In genomic region chr17:35162730-35163129, GRCm38 (mm10) we compare ENCODE assay signal across 8 mouse cellular contexts. TPM values are rescaled to one million over a fixed set of nuclear protein-coding genes. Genes with fewer than 3 reads are reported as not detected.
A peak's percentile ranks its signal among the peaks of the same experiment; 100 is the strongest.
DNase-seq lines count a peak whose midpoint lies in the region; ATAC-seq and TF ChIP-seq lines count a peak whose summit lies in the region.

No protein-coding gene starts in this region.

- ATAC-seq in intestine, embryonic 16.5 days: no peak
- ATAC-seq in stomach, embryonic 16.5 days (ENCODE audit: insufficient read depth, low FRiP score): no peak

- H3K36me3 ChIP-seq in forebrain, embryonic 10.5 days (replicated peaks): peaks cover 57% of the 10 kb centered on the region
- peaks cover 36% of the 10 kb centered on the region for H3K36me3 ChIP-seq in intestine, embryonic 16.5 days (ENCODE audit: control insufficient read depth, insufficient read depth, low read length)
- peaks cover 37% of the 10 kb centered on the region for H3K36me3 ChIP-seq in stomach, embryonic 16.5 days (ENCODE audit: control insufficient read depth, insufficient read depth, low read length)

- WGBS in forebrain, embryonic 10.5 days: 73% methylated on average over 12 of the region's 12 CpGs
- 34% methylated on average over 12 of the region's 12 CpGs for WGBS in intestine, embryonic 16.5 days
- WGBS in stomach, embryonic 16.5 days: 29% methylated on average over 12 of the region's 12 CpGs

- no peak for TF ChIP-seq CTCF in gastrocnemius, adult 2 months (IDR thresholded peaks at IDR 0.05)

- H3K4me1 ChIP-seq in forebrain, embryonic 10.5 days: peaks cover 38% of the 10 kb centered on the region
- peaks cover 20% of the 10 kb centered on the region for H3K4me1 ChIP-seq in intestine, embryonic 16.5 days (ENCODE audit: control insufficient read depth, insufficient read depth, low read length)
- peaks cover 25% of the 10 kb centered on the region for H3K4me1 ChIP-seq in stomach, embryonic 16.5 days (ENCODE audit: control insufficient read depth, insufficient read depth, low read length)

- H3K27me3 ChIP-seq in forebrain, embryonic 10.5 days (ENCODE audit: poor library complexity, severe bottlenecking): no peaks in the 10 kb centered on the region
- H3K27me3 ChIP-seq in intestine, embryonic 16.5 days (replicated peaks; ENCODE audit: control insufficient read depth, insufficient read depth, low read length): no peaks in the 10 kb centered on the region
- H3K27me3 ChIP-seq in stomach, embryonic 16.5 days (ENCODE audit: control insufficient read depth, insufficient read depth, low read length): no peaks in the 10 kb centered on the region

- intact Hi-C loops in gastrocnemius, adult 2 months (cut with DNase I): loop anchor here (1.0 kb wide), 1 partner anchor 25 kb away; no protein-coding TSS in a partner anchor

- H3K27ac ChIP-seq in gastrocnemius, adult 2 months: peak overlapping the region; percentile 100
- peak overlapping the region; percentile 99 for H3K27ac ChIP-seq in forebrain, embryonic 10.5 days
- no peak overlapping the region for H3K27ac ChIP-seq in intestine, embryonic 16.5 days (ENCODE audit: low read length)
- 0 out of 2 replicates have a peak overlapping the region, but pooled peaks have one; percentile 24 for H3K27ac ChIP-seq in stomach, embryonic 16.5 days (ENCODE audit: low read length)

- H3K4me2 ChIP-seq in intestine, embryonic 16.5 days (ENCODE audit: low read depth, low read length): peak overlapping the region; percentile 77
- peak overlapping the region; percentile 95 for H3K4me2 ChIP-seq in stomach, embryonic 16.5 days (ENCODE audit: low read depth, low read length)

- peak; percentile 52 for DNase-seq in gastrocnemius, adult 2 months
- DNase-seq in gastrocnemius, adult 8-10 months (ENCODE audit: low spot score in 2 of 2): no peak
- no peak for DNase-seq in forebrain, embryonic 10.5 days (ENCODE audit: extremely low spot score, low spot score)
- DNase-seq in lung, adult 18-20 months: peak; percentile 66 to 72
- no peak for DNase-seq in thymus, adult 18-20 months
- no peak for DNase-seq in right cerebral cortex, adult 18-20 months

- H3K4me3 ChIP-seq in gastrocnemius, adult 2 months: peak overlapping the region; percentile 98
- H3K4me3 ChIP-seq in forebrain, embryonic 10.5 days: peak overlapping the region; percentile 99
- H3K4me3 ChIP-seq in intestine, embryonic 16.5 days (ENCODE audit: low read length): peak overlapping the region; percentile 99
- H3K4me3 ChIP-seq in stomach, embryonic 16.5 days (replicated peaks; ENCODE audit: low read length): peak overlapping the region; percentile 99

- H3K9ac ChIP-seq in intestine, embryonic 16.5 days (ENCODE audit: low read depth, low read length): peak overlapping the region; percentile 100
- peak overlapping the region; percentile 100 for H3K9ac ChIP-seq in stomach, embryonic 16.5 days (ENCODE audit: low read length)

- no peaks in the 10 kb centered on the region for H3K9me3 ChIP-seq in forebrain, embryonic 10.5 days
- H3K9me3 ChIP-seq in intestine, embryonic 16.5 days (ENCODE audit: control insufficient read depth, low read length): no peaks in the 10 kb centered on the region
- H3K9me3 ChIP-seq in stomach, embryonic 16.5 days (replicated peaks; ENCODE audit: control insufficient read depth, low read length): no peaks in the 10 kb centered on the region

RNA-seq across cellular contexts. Expression of gene Prrc2a, which starts 2.0 kb away (rescaled TPM):
- 100 to 1,000 TPM in 1 of 2 experiments, 10 to 100 TPM in 1; 98.7 to 120 TPM for total RNA-seq in gastrocnemius, adult 2 months (2021)
- 10 to 100 TPM; 90.5 to 98.3 (median 94.6) TPM for total RNA-seq in gastrocnemius, adult 8-10 months (2022)
- 195 and 200 TPM in 2 replicates for polyA plus RNA-seq in forebrain, embryonic 10.5 days (2016; fragmentation: Nextera tagmentation; extraction: Ambion mirVana)
- 103 TPM in 2 replicates for polyA plus RNA-seq in intestine, embryonic 16.5 days (2015; fragmentation: Nextera tagmentation; extraction: Ambion mirVana)
- 111 and 125 TPM in 2 replicates for polyA plus RNA-seq in stomach, embryonic 16.5 days (2015; fragmentation: Nextera tagmentation; extraction: Ambion mirVana)

RNA-seq across cellular contexts. Expression of gene Aif1, which starts 13.1 kb away (rescaled TPM):
- under 1 TPM in 1 of 2 experiments, not detected in 1; 0.75 TPM for total RNA-seq in gastrocnemius, adult 2 months (2021)
- total RNA-seq in gastrocnemius, adult 8-10 months (2022): under 1 TPM in 2 of 4 experiments, not detected in 2; 0.52 to 0.72 TPM
- polyA plus RNA-seq in forebrain, embryonic 10.5 days (2016; fragmentation: Nextera tagmentation; extraction: Ambion mirVana): 3.3 and 3.9 TPM in 2 replicates
- 17.4 and 19.4 TPM in 2 replicates for polyA plus RNA-seq in intestine, embryonic 16.5 days (2015; fragmentation: Nextera tagmentation; extraction: Ambion mirVana)
- 19.9 and 20.2 TPM in 2 replicates for polyA plus RNA-seq in stomach, embryonic 16.5 days (2015; fragmentation: Nextera tagmentation; extraction: Ambion mirVana)

RNA-seq across cellular contexts. Expression of gene Lst1, which starts 25.5 kb away (rescaled TPM):
- 1 to 10 TPM in 1 of 2 experiments, under 1 TPM in 1; 0.67 to 1.2 TPM for total RNA-seq in gastrocnemius, adult 2 months (2021)
- total RNA-seq in gastrocnemius, adult 8-10 months (2022): under 1 TPM in 2 of 4 experiments, not detected in 2; 0.73 to 0.92 TPM
- polyA plus RNA-seq in forebrain, embryonic 10.5 days (2016; fragmentation: Nextera tagmentation; extraction: Ambion mirVana): 3.3 and 4.7 TPM in 2 replicates
- polyA plus RNA-seq in intestine, embryonic 16.5 days (2015; fragmentation: Nextera tagmentation; extraction: Ambion mirVana): 16.9 and 17.1 TPM in 2 replicates
- polyA plus RNA-seq in stomach, embryonic 16.5 days (2015; fragmentation: Nextera tagmentation; extraction: Ambion mirVana): 28.1 and 29.9 TPM in 2 replicates

RNA-seq across cellular contexts. Expression of gene Bag6, which starts 27.8 kb away (rescaled TPM):
- 100 to 1,000 TPM; 233 to 244 TPM for total RNA-seq in gastrocnemius, adult 2 months (2021)
- 100 to 1,000 TPM; 206 to 247 (median 236) TPM for total RNA-seq in gastrocnemius, adult 8-10 months (2022)
- polyA plus RNA-seq in forebrain, embryonic 10.5 days (2016; fragmentation: Nextera tagmentation; extraction: Ambion mirVana): 65.9 and 69.0 TPM in 2 replicates
- 37.5 and 41.3 TPM in 2 replicates for polyA plus RNA-seq in intestine, embryonic 16.5 days (2015; fragmentation: Nextera tagmentation; extraction: Ambion mirVana)
- polyA plus RNA-seq in stomach, embryonic 16.5 days (2015; fragmentation: Nextera tagmentation; extraction: Ambion mirVana): 41.2 and 48.4 TPM in 2 replicates

RNA-seq across cellular contexts. Expression of gene Apom, which starts 30.9 kb away (rescaled TPM):
- not detected for total RNA-seq in gastrocnemius, adult 2 months (2021)
- not detected for total RNA-seq in gastrocnemius, adult 8-10 months (2022)
- 0.74 and 0.97 TPM in 2 replicates for polyA plus RNA-seq in forebrain, embryonic 10.5 days (2016; fragmentation: Nextera tagmentation; extraction: Ambion mirVana)
- 9.4 and 20.2 TPM in 2 replicates for polyA plus RNA-seq in intestine, embryonic 16.5 days (2015; fragmentation: Nextera tagmentation; extraction: Ambion mirVana)
- polyA plus RNA-seq in stomach, embryonic 16.5 days (2015; fragmentation: Nextera tagmentation; extraction: Ambion mirVana): 24.9 and 34.0 TPM in 2 replicates

Comparison
In these comparisons a context has a peak if more than half of its experiments do, and no peak if none do; other contexts are left out.
1. DNase-seq: peak in gastrocnemius, adult 2 months (single experiment) and lung, adult 18-20 months (2 of 2); none in gastrocnemius, adult 8-10 months (0 of 2), forebrain, embryonic 10.5 days (single experiment), thymus, adult 18-20 months (0 of 2) and right cerebral cortex, adult 18-20 months (single experiment).
2. Peak in every context shown above with its lines, with median percentiles within 50 percentile points of each other: H3K4me3 ChIP-seq.